Mouse (Mus musculus): ENCODE results near the gene Il1r1. TPM values are rescaled to one million over a fixed set of nuclear protein-coding genes. Genes with fewer than 3 reads are reported as not detected.

Il1r1 gene
- polyA plus RNA-seq, 1 experiment from 2014 or later = 0.80 TPM

DNA sequence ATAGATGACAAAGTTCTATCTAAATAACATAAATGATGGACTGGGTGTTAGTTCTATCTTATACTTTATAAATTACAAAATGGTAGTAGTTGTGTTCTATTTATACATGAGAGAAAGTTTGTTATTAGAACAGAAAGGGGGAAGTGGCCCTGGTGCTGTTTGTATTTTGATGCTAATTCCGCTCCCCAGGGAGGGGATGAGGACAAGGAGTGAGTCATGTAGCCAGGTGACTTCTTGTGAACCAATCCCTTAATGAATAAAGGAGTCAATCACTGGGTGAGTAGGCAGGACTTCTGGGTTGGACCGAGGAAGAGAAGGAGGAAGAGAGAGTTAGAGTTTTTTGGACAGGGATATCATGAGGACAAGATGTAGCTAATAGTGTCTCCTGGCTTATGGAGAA is 81.2 kb downstream of the Il1r1 start:
- Histone ChIP-seq H3K4me3 (no peak overlapping the region), H3K4me2 (no peak overlapping the region), H3K27me3 (replicated peaks) (no peaks in the 10 kb centered on the region), H3K9ac (no peak overlapping the region), H3K4me1 (no peaks in the 10 kb centered on the region), H3K36me3 (replicated peaks) (no peaks in the 10 kb centered on the region), H3K27ac (no peak overlapping the region), H3K9me3 (no peaks in the 10 kb centered on the region)
- ATAC-seq (replicated peaks) = no peak
- WGBS = 76% methylated on average over 2 of the region's 2 CpGs

DNA sequence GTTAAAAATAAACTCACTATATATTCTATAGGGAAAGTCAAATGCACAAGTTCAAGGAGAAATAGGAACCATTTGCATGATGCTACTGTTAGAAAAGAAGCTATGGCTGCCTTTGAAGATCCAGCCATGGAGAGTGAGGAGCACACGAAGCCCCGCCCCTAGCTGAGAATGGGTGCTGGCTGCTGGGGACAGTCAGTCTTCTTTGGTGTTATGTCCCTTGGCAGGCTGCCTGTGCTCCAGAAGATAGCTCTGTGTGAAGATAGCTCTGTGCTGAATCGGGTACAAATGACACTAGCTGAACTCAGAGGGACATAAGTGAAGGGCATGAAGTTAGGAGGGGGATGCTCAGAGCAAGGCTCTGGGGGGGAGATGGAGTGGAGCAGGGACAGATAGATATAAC is 86.2 kb downstream of the Il1r1 start:
- Histone ChIP-seq H3K4me2 (no peak overlapping the region), H3K27me3 (replicated peaks) (no peaks in the 10 kb centered on the region), H3K9me3 (no peaks in the 10 kb centered on the region), H3K4me1 (no peaks in the 10 kb centered on the region), H3K36me3 (replicated peaks) (no peaks in the 10 kb centered on the region), H3K4me3 (no peak overlapping the region), H3K27ac (no peak overlapping the region), H3K9ac (no peak overlapping the region)
- ATAC-seq (replicated peaks) = no peak
- 90% methylated on average over 3 of the region's 3 CpGs for WGBS

DNA sequence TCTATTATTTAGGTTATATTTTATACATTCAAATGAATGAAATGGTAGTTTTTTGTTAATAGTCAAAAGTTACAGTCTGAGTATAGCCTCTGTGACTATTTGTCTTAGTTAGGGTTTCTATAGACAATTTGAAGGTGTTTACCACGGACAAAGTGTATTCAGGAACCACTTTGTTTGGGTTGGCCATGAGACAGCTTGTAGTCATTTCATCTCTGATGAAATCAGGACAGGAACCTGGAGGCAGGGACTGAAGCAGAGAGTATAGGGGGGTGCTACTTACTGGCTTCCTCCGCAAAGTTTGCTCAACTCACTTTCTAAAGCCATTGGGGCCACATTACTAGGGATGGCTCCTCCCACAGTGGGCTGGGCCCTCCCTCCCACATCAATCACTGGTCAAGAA is 86.7 kb downstream of the Il1r1 start:
- 86% methylated on average over 2 of the region's 2 CpGs for WGBS
- no peaks in the 10 kb centered on the region for H3K4me1 ChIP-seq
- H3K4me2 ChIP-seq = no peak overlapping the region
- ATAC-seq (replicated peaks) = no peak
- H3K36me3 ChIP-seq (replicated peaks) = no peaks in the 10 kb centered on the region
- H3K27ac ChIP-seq = no peak overlapping the region
- H3K9ac ChIP-seq = no peak overlapping the region
- no peak overlapping the region for H3K4me3 ChIP-seq
- H3K27me3 ChIP-seq (replicated peaks) = no peaks in the 10 kb centered on the region
- H3K9me3 ChIP-seq = no peaks in the 10 kb centered on the region

DNA sequence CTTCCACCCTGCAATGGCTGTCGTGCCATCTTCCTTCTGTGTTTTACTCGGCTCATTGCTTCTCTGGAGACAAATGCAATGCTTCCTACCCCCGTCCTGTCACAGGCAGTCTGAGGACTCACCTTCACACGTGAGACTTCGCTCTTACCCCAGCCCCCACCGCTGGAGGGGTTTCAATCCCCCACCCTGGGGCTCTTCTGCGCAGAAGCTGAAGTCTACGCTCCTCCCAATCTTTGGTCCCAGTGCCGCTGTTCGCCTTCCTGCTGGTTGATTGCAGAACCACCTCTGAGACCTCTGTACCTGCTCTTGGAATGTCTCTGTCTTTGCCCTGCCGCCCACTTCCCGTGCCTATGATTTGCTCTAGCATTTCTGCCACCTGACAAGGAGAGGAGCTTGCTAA is 89.1 kb downstream of the Il1r1 start:
- H3K36me3 ChIP-seq (replicated peaks) = no peaks in the 10 kb centered on the region
- 83% methylated on average over 12 of the region's 12 CpGs for WGBS
- H3K4me1 ChIP-seq = no peaks in the 10 kb centered on the region
- no peak overlapping the region for H3K27ac ChIP-seq
- no peaks in the 10 kb centered on the region for H3K9me3 ChIP-seq
- ATAC-seq (replicated peaks) = no peak
- no peak overlapping the region for H3K4me3 ChIP-seq
- no peak overlapping the region for H3K4me2 ChIP-seq
- H3K9ac ChIP-seq = no peak overlapping the region
- H3K27me3 ChIP-seq (replicated peaks) = no peaks in the 10 kb centered on the region

DNA sequence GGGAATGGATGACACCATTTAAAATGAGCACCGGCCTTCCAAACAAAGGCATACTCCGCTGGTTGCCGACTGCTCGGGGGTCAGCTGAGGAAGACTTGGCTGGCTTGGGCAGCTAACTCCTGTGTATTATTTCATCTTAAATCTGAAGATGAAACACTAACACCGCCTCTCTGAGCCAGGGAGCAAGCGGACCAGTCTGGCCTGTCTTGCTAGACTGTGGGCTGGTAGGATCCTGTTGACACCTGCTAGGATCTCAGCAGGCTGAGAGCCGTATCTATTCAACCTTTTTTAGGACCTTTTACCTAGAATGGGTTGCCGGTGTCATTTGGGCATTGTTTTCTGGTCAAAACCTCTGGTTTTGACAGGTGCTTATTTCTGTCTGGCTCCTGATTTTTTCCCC is 92.8 kb downstream of the Il1r1 start:
- no peaks in the 10 kb centered on the region for H3K27me3 ChIP-seq (replicated peaks)
- no peak overlapping the region for H3K4me3 ChIP-seq
- 92% methylated on average over 8 of the region's 8 CpGs for WGBS
- no peaks in the 10 kb centered on the region for H3K4me1 ChIP-seq
- no peaks in the 10 kb centered on the region for H3K36me3 ChIP-seq (replicated peaks)
- H3K27ac ChIP-seq = no peak overlapping the region
- no peak for ATAC-seq (replicated peaks)
- H3K4me2 ChIP-seq = no peak overlapping the region
- no peak overlapping the region for H3K9ac ChIP-seq
- H3K9me3 ChIP-seq = no peaks in the 10 kb centered on the region

DNA sequence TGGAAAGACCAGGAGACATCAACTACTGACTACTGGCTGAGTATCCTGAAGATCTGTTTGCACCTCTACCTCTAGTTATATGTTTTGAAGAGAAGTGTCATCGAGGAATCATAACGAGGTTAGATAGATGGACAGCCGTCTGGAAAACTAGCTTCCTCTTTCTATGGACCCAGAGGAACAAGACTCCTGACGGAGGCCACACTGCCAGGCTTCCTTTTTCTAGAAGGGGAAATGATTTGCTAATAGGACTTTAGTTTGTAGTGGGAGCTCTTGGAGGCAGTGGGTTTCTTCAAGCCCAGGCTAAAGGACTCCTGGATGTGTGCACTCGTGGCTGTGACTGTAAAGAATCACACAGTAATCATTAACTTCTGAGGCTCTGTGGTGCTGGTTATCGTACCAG is 96.9 kb downstream of the Il1r1 start:
- Histone ChIP-seq H3K9me3 (no peaks in the 10 kb centered on the region), H3K27me3 (replicated peaks) (peaks cover 25% of the 10 kb centered on the region; the same call in 1 of the 2 replicates), H3K36me3 (replicated peaks) (no peaks in the 10 kb centered on the region), H3K4me3 (no peak overlapping the region), H3K4me2 (no peak overlapping the region), H3K27ac (no peak overlapping the region), H3K4me1 (peaks cover 12% of the 10 kb centered on the region), H3K9ac (no peak overlapping the region)
- 90% methylated on average over 6 of the region's 6 CpGs for WGBS
- ATAC-seq (replicated peaks) = no peak

DNA sequence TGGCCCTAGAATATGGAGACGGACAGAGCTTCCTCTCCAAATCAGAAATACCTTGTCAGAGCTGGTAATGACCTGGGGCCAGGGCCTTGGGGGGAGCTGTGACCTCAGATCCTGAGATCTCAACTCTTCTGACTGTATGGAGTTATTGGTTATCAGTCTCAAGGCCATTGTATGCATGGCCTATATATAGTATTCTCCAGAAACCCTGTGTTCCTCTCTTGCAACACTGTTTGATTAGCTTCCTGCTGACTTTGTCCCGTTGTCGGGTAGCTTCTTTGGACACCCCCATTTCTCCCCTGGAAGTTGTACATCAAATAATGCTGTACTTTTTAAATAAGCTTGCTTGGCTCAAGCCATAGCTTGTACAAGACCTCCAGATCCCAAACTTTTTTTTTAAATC is 97.7 kb downstream of the Il1r1 start:
- no peak overlapping the region for H3K4me2 ChIP-seq
- peaks cover 12% of the 10 kb centered on the region for H3K4me1 ChIP-seq
- no peaks in the 10 kb centered on the region for H3K36me3 ChIP-seq (replicated peaks)
- H3K27me3 ChIP-seq (replicated peaks) = peaks cover 27% of the 10 kb centered on the region; the same call in 1 of the 2 replicates
- no peak overlapping the region for H3K27ac ChIP-seq
- WGBS = 88% methylated on average over 3 of the region's 3 CpGs
- no peaks in the 10 kb centered on the region for H3K9me3 ChIP-seq
- ATAC-seq (replicated peaks) = no peak
- no peak overlapping the region for H3K4me3 ChIP-seq
- no peak overlapping the region for H3K9ac ChIP-seq

DNA sequence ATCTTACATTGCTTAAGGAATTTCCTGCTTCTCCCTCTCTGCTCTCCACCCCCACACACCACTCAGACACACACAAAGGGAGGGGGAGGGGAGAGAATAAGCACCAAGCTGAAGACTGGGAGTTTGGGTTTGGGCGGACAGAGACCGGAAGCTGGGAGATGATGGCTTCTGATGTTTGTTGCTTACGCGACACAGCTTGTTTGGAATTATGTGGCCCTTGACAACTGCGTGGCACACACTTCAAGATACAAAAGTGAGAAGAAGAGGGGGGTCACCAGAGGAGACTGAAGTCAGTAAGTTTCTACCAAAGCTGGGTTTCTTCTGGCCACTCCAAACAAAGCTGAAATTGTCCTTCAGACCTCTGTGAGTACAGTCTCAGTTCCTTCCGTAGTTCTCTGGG is 99.6 kb downstream of the Il1r1 start, which contains the start of gene Il1rl2:
Gene Il1rl2, plus strand, starts transcription at position 154 of the 400 bp plus-strand sequence.
- H3K4me3 ChIP-seq = peak within 1 kb of the TSS; percentile 37
- no peaks in the 10 kb centered on the region for H3K9me3 ChIP-seq
- H3K4me2 ChIP-seq = peak within 1 kb of the TSS; percentile 87
- peak within 1 kb of the TSS; percentile 23; the same call in 1 of the 2 replicates for H3K9ac ChIP-seq
- no peak within 1 kb of the TSS for H3K27ac ChIP-seq
- 38% methylated on average over 6 of the region's 6 CpGs for WGBS
- no peak for ATAC-seq (replicated peaks)
- H3K27me3 ChIP-seq (replicated peaks) = peaks cover 27% of the 10 kb centered on the region; the same call in 1 of the 2 replicates
- H3K4me1 ChIP-seq = peaks cover 12% of the 10 kb centered on the region
- H3K36me3 ChIP-seq (replicated peaks) = no peaks in the 10 kb centered on the region

DNA sequence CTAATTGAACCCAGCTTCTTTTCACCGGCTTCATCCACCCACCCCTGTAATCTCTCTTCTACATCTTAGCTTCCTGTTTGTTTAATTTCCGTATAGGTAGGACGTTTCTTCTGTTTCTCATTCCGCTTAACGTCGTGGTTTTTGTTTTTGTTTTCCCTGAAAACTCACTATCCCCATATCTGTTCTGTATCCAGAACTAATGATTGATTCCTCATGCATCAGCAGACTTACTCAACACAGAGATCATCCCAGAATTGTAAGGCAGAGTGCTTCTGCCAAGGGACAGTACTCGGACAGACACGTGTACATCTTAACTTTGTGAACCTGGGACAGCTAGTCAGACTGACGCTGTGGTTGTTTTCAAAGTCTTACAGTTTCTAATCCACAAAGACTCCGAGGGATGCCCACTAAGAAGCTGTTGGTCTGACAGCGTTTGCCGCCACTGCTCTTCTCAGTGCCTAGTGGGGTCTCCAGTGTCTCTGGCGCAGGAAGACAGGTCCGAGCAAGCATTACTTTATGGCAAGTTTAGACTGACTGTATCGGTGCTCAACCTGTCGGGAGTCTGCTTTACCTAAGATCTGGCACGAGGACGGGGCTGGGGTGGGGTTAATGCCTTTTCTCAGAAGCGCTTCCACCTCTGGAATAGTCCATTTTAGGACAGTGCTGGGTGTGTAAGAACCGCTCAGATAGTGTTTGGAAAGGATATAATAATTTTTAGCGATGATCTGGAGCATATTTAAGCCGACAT is 100.2 kb downstream of the Il1r1 start:
- Histone ChIP-seq H3K4me1 (peaks cover 12% of the 10 kb centered on the region), H3K4me3 (peak overlapping the region; percentile 37), H3K4me2 (peak overlapping the region; percentile 87), H3K9ac (peak overlapping the region; percentile 23; the same call in 1 of the 2 replicates), H3K27me3 (replicated peaks) (peaks cover 27% of the 10 kb centered on the region; the same call in 1 of the 2 replicates), H3K36me3 (replicated peaks) (no peaks in the 10 kb centered on the region), H3K9me3 (no peaks in the 10 kb centered on the region), H3K27ac (no peak overlapping the region)
- ATAC-seq (replicated peaks) = no peak
- WGBS = 6% methylated on average over 22 of the region's 22 CpGs

DNA sequence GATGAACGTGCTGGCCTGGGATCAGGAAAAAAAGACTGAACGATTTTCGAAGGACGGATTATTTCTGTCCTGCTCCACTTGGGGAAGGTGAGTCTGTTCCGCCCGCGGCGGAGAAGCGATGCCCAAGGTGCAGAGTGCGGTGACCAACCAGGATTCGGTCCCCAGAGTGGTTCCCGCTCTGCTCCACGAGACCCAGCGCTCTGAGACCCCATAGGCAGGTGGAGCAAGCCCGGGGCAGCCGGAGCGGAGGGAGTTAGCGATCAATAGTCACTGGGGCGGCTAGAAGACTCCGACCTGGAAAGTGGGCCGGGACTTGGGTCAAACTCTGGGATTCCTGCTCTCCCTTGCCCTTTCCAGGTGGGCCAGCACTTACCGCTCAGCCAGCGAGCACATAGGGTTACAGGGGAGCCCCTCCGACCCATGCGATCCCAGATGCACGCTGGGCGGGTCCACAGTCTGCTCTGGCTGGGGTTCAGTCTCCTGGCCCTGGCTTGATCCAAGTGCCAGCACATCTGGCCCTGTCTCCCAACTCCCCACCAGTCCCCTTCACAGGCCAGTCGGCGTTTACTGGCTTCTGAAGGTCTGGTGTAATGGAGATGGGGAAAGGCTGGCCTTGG is 100.9 kb downstream of the Il1r1 start:
- H3K4me2 ChIP-seq = peak overlapping the region; percentile 87
- H3K27ac ChIP-seq = no peak overlapping the region
- no peaks in the 10 kb centered on the region for H3K36me3 ChIP-seq (replicated peaks)
- H3K9ac ChIP-seq = peak overlapping the region; percentile 23
- peak overlapping the region; percentile 37 for H3K4me3 ChIP-seq
- peaks cover 12% of the 10 kb centered on the region for H3K4me1 ChIP-seq
- 0 out of 2 replicates have a peak, but pooled peaks have one; percentile 50 for ATAC-seq (replicated peaks)
- no peaks in the 10 kb centered on the region for H3K9me3 ChIP-seq
- 2% methylated on average over 29 of the region's 29 CpGs for WGBS
- H3K27me3 ChIP-seq (replicated peaks) = peaks cover 27% of the 10 kb centered on the region; the same call in 1 of the 2 replicates

DNA sequence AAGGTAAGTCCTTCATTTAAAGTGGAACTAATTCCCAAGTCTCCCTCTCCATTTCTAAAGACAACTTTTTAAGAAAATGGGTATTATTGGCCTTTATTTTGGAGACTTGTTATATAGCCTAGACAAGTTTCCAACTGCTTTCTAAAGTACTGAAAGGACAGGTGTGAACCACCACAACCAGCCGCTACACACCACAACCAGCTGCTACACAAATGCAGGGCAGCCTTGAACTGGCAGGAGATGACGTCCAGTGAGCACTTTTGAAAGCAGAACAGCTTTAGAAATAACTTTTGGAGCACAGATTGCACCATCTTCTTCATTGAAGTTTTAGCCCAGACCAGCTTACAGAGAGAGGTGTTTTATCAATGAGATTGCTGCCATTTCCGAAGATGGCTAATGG is 102.7 kb downstream of the Il1r1 start:
- H3K27me3 ChIP-seq (replicated peaks) = peaks cover 27% of the 10 kb centered on the region; the same call in 1 of the 2 replicates
- 88% methylated on average over 3 of the region's 3 CpGs for WGBS
- peaks cover 12% of the 10 kb centered on the region for H3K4me1 ChIP-seq
- no peaks in the 10 kb centered on the region for H3K9me3 ChIP-seq
- no peaks in the 10 kb centered on the region for H3K36me3 ChIP-seq (replicated peaks)
- H3K9ac ChIP-seq = no peak overlapping the region
- no peak overlapping the region for H3K27ac ChIP-seq
- no peak overlapping the region for H3K4me3 ChIP-seq
- no peak overlapping the region for H3K4me2 ChIP-seq
- ATAC-seq (replicated peaks) = no peak

DNA sequence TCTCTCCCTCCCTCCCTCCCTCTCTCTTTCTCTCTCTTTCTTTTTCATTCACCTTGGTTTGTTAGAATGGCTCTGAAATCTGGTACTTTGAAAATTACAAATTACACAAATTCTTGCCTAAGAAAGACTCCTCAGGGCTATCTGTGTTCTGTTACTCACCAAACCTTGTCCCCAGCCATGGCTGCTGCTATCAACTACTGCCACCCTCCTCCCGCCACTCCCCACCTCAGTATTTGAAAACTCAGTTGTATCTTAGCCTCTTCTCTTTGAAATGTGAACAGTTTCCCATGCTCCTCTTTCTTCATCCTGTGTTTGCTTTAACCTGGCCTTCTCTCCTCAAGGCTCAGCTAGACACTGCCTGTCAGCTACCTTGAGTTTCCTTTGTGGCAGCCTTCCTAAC is 104.6 kb downstream of the Il1r1 start:
- H3K27ac ChIP-seq = no peak overlapping the region
- H3K9me3 ChIP-seq = no peaks in the 10 kb centered on the region
- H3K36me3 ChIP-seq (replicated peaks) = no peaks in the 10 kb centered on the region
- no peak overlapping the region for H3K4me3 ChIP-seq
- H3K27me3 ChIP-seq (replicated peaks) = peaks cover 21% of the 10 kb centered on the region; the same call in 1 of the 2 replicates
- WGBS = 90% methylated on average over 1 of the region's 1 CpGs
- H3K4me2 ChIP-seq = no peak overlapping the region
- H3K4me1 ChIP-seq = peaks cover 12% of the 10 kb centered on the region
- no peak for ATAC-seq (replicated peaks)
- no peak overlapping the region for H3K9ac ChIP-seq
